Mouse (Mus musculus): Measurements from ENCODE around the gene Pik3r5.

The Pik3r5 gene

GRCm38 (mm10) chr11:68431699-68432360 is at the start of gene Pik3r5:
Pik3r5 (plus strand) TSS chr11:68432121.
- peak; percentile 73 for DNase-seq (ENCODE audit: low read depth, low spot score)

- no peak for DNase-seq (ENCODE audit: low read depth, low spot score)
These were observed 48.4 kb upstream of the Pik3r5 start for GRCm38 (mm10) chr11:68383519-68383918.

- no peak for DNase-seq (ENCODE audit: low read depth, low spot score)
These were observed 47.8 kb upstream of the Pik3r5 start for GRCm38 (mm10) chr11:68384131-68384530.

- DNase-seq (ENCODE audit: low read depth, low spot score) = no peak
These were observed 47.3 kb upstream of the Pik3r5 start for GRCm38 (mm10) chr11:68384592-68385020.

- no peak for DNase-seq (ENCODE audit: low read depth, low spot score)
These were observed 46.7 kb upstream of the Pik3r5 start for GRCm38 (mm10) chr11:68385021-68385821.

- no peak for DNase-seq (ENCODE audit: low read depth, low spot score)
These were observed 45.9 kb upstream of the Pik3r5 start for GRCm38 (mm10) chr11:68385921-68386588.

- DNase-seq (ENCODE audit: low read depth, low spot score) = no peak
These were observed 45.1 kb upstream of the Pik3r5 start for GRCm38 (mm10) chr11:68386589-68387440.

GRCm38 (mm10) chr11:68387441-68387760 is 44.5 kb upstream of the Pik3r5 start:
- DNase-seq (ENCODE audit: low read depth, low spot score) = no peak

- DNase-seq (ENCODE audit: low read depth, low spot score) = no peak
These were observed 43.8 kb upstream of the Pik3r5 start for GRCm38 (mm10) chr11:68387971-68388654.

- no peak for DNase-seq (ENCODE audit: low read depth, low spot score)
These were observed 43.3 kb upstream of the Pik3r5 start for GRCm38 (mm10) chr11:68388655-68389015.

- no peak for DNase-seq (ENCODE audit: low read depth, low spot score)
These were observed 42.3 kb upstream of the Pik3r5 start for GRCm38 (mm10) chr11:68389621-68390020.

- DNase-seq (ENCODE audit: low read depth, low spot score) = no peak
These were observed 41.3 kb upstream of the Pik3r5 start for GRCm38 (mm10) chr11:68390381-68391287.

GRCm38 (mm10) chr11:68393897-68394490 is 37.9 kb upstream of the Pik3r5 start:
- DNase-seq (ENCODE audit: low read depth, low spot score) = no peak

- DNase-seq (ENCODE audit: low read depth, low spot score) = no peak
These were observed 37.2 kb upstream of the Pik3r5 start for GRCm38 (mm10) chr11:68394749-68395148.

- DNase-seq (ENCODE audit: low read depth, low spot score) = no peak
These were observed 36.4 kb upstream of the Pik3r5 start for GRCm38 (mm10) chr11:68395546-68395945.

- no peak for DNase-seq (ENCODE audit: low read depth, low spot score)
These were observed 32.9 kb upstream of the Pik3r5 start for GRCm38 (mm10) chr11:68398891-68399547.

- no peak for DNase-seq (ENCODE audit: low read depth, low spot score)
These were observed 32.3 kb upstream of the Pik3r5 start for GRCm38 (mm10) chr11:68399548-68400020.

- DNase-seq (ENCODE audit: low read depth, low spot score) = no peak
These were observed 31.8 kb upstream of the Pik3r5 start for GRCm38 (mm10) chr11:68400021-68400671.

Measured in embryo, embryonic 11.5 days (tissue).